Mouse (Mus musculus) small intestine, adult 2 months (tissue): ENCODE data around the gene Cyp2j12.

ENCODE experiments used
- CTCF ChIP-seq: fragments of 200-500 bp; IDR thresholded peaks from 2 replicates; pipeline ENCODE4 v1.5.1; 2012; ENCODE audit warnings: low read depth, mild to moderate bottlenecking, control low read depth, inconsistent platforms, low read length, moderate library complexity, mixed read lengths; ENCODE audit not compliant: insufficient replicate concordance, insufficient read length; ENCODE audit errors: extremely low read depth
- POLR2A ChIP-seq: fragments of 200-500 bp; IDR thresholded peaks from 2 replicates; pipeline ENCODE4 v1.6.1; 2012; ENCODE audit warnings: low read depth, mild to moderate bottlenecking, control low read depth, inconsistent platforms, low read length, moderate library complexity

DNA sequence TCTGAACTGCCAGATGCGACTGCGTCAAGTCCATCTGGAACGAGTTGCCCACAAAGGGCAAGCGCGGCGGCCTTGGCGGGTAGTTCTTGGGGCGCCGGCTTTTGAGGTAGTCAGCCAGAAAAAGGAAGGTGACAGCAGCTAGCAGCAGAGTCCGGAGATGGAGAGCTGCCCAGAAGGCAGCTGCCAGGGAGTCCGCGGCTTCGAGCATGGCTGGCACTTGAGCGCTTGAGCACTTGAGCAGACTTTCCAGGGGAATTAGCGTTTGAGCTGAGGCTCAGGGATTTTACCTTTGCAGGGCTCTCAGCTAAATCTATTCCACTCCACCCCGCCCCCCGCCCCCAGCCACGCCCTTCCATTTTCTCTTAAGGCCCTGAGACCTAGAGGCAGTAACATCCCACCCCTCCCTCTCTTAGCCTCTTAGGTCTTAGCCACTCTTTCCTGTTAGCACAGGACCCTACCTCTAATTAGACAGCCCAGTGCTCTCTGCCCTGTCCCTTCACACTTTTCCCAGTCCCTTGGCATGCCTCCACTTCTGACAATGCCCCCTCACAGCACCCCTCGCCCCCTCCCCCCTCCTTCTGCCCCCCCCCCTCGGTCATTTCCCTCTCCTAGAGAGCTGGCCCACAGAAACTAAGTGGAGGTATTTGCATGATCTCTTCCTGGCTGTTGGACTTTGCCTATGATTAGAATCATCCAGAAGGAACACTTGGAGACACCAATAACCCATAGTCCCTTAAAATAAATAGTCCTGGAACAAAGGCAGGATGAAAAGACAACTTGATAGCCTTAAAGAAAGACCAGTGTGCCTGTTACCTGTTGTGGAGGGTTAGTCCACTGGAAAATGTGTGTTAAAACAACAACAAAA is 63.5 kb downstream of the Cyp2j12 start, which contains the start of gene Cyp2j13:
- TF ChIP-seq CTCF (no peak), POLR2A (no peak)
